Mouse (Mus musculus): Measurements from ENCODE around the gene Fryl.

Gene Fryl

DNA sequence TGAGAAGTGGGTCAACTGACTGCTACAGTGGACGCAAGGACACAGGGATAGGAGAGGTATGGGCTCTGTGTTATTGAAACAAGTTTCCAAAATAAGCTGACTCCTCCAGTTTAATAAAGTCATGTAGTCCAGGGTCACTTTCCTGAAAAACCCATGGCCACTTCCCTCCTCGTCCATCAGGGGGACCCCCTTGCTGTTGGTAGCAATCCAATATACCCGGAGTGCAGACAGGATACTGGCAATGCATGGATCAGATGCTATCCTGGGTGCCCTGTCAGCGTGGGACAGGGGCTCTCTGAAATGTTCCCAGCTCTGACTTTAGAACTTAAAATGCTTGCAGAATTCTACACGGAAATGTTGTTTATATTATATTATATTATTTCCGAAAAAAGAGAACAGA is 34.0 kb downstream of the Fryl start:
- no peak for DNase-seq (ENCODE audit: low read depth, low spot score)

- no peak for DNase-seq (ENCODE audit: low read depth, low spot score)
Observed at GRCm38 (mm10) chr5:73221826-73222225, 34.6 kb downstream of the Fryl start.

GRCm38 (mm10) chr5:73219716-73220115 is 36.7 kb downstream of the Fryl start:
- no peak for DNase-seq (ENCODE audit: low read depth, low spot score)

GRCm38 (mm10) chr5:73218065-73218464 is 38.4 kb downstream of the Fryl start:
- no peak for DNase-seq (ENCODE audit: low read depth, low spot score)

DNA sequence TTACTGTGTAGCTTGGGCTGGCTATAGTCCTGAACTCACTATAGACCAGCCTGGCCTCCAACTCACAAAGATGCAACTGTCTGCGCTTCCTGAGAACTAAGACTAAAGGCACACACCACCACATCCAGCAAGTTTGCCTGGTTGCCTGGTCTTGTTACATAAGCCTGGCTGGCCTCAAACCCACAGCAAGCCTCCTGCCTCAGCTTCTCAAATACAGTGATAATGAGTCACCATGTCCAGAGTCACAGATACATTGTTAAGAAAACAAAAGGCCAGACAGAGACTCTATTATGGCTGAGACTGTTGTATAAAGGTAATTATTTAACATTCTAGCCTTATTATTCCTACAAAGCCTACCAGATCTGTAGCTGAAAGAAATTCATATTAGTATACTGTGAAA is 39.3 kb downstream of the Fryl start:
- DNase-seq (ENCODE audit: low read depth, low spot score): no peak

- no peak for DNase-seq (ENCODE audit: low read depth, low spot score)
Observed at GRCm38 (mm10) chr5:73216014-73216413, 40.4 kb downstream of the Fryl start.

DNA sequence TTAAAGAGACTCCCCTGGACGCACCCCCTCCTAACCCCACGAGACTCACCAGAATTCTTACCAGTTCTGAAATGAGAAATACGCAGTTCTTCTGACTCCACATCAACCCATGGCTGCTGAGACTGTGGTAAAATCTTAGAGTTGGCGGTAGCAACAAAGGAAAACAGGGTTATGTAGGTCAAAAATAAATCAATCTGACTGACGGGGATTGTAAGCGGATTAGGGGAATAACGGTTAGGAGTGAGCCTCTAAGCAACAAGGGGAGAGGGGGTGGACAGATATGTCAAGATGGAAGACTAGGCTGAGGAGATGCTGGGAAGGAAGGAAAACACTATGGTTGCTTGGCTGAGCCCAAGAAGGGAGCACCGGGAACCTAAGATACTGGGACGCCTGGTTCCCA is 44.0 kb downstream of the Fryl start:
- DNase-seq (ENCODE audit: low read depth, low spot score): no peak

DNA sequence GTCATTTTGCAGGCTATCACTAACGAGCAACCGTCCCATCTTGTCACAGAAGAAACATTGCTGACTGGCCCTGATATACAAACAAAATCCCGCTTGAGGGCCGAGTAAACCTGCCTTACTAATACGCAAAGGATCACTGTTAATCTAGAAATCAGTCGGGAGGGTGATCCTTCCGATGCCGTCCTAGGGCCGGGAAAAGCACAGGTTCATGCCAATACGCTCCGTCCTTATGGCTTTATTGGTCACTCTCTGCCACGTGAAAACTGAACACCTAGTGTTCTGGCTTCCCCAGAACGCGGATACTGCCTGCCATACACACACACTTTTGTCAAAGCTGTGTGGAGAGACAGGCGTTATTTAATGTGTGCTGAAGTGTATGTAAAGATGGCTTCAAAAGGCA is 44.5 kb downstream of the Fryl start:
- no peak for DNase-seq (ENCODE audit: low read depth, low spot score)

DNA sequence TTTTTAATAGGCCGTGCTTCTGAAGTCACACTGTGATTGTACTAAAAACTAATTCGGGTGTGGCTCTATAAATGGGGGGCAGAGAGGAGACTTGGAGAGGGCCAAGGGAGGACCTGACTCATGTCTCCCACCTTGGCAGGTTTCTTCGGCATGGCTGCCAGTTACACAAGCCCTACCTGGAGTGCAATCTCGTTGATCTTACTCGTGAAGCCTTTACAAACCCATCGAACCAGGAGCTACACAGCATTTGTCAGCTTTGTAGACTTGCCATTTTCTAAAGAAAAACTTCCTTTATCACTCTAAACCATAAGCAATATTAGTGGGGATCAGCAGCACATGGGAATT is 45.5 kb downstream of the Fryl start:
- DNase-seq (ENCODE audit: low read depth, low spot score): no peak

DNA sequence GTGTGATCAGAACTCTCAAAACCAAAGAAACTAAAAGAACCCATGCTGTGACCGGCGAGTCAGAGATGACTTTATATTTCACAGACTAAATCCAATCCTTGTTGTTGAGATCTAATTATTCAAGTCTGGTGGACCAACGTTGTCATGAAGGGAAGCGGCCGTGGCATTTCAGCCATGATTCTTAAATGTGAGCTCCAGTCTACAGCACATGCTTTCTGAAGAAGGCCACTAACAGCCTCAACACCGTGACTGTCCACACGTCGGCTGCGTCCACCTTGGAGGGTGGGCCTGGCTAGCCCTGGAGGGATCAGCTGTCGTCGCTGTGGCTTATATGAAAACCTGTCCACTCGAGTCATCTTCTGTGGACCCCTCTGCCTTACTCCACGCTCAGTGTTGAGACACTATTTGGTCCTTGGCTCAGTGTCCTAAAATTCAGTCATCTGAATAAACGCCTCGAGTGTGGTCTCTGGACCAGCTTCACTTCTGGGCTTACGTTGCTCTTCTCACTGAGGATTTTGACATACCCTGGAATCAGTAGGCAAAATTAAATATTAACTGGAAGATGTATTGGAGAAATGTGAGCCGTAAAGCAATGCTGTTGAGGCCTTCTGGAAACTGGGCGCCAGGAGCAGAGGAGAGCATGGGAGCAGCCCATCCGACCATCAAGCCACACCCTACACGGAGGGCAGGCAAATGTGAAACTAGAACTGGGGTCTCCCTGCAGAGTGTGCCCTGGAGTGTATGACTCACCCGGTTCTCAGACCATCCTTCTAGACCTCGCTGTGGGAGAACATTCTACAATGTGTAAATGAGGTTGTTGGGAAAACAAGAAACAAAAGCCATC is 46.1 kb downstream of the Fryl start:
- no peak for DNase-seq (ENCODE audit: low read depth, low spot score)

- DNase-seq (ENCODE audit: low read depth, low spot score): peak; percentile 56
Observed at GRCm38 (mm10) chr5:73209201-73210096, 47.0 kb downstream of the Fryl start.

- DNase-seq (ENCODE audit: low read depth, low spot score): no peak
Observed at GRCm38 (mm10) chr5:73208645-73209044, 47.8 kb downstream of the Fryl start.

GRCm38 (mm10) chr5:73206722-73207121 is 49.7 kb downstream of the Fryl start:
- DNase-seq (ENCODE audit: low read depth, low spot score): no peak

GRCm38 (mm10) chr5:73205996-73206629 is 50.3 kb downstream of the Fryl start:
- DNase-seq (ENCODE audit: low read depth, low spot score): peak; percentile 73

GRCm38 (mm10) chr5:73205050-73205449 is 51.4 kb downstream of the Fryl start:
- DNase-seq (ENCODE audit: low read depth, low spot score): no peak

DNA sequence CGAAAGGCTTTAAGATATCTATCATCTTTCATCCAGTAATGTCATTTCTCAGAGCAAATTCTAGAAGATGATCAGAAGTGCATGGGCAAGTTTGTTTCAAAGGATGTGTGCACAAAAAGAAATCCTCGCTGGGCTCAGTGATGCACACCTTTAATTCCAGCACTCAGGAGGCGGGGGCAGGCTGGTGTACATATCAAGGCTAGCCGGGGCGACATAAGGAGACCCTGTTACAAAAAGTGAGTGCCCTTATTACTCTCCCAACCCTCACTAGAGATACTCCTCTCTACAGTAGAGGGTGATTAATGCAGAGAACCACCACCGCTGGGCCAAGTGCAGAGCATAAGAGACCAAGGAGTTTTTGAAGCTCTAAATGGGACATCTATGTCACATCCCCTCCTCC is 53.9 kb downstream of the Fryl start:
- DNase-seq (ENCODE audit: low read depth, low spot score): no peak

DNA sequence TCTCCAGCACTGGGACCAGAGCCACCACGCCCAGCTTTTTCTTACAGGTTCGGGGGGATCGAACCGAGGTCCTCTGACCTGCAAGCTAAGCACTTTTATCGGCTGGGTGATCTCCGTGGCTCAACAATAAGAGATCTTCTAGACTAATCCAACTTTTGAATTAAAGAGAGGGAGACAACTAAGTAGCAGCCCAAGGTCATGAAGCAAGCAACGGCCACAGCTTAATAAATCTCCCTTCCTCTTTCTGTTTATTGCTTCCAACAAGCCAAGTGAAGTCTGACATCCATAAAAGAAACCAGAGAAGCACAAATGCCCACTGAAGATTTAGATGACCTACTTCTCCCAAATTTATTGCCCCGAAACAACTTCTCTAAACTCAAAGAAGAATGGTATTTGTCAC is 54.3 kb downstream of the Fryl start:
- no peak for DNase-seq (ENCODE audit: low read depth, low spot score)

GRCm38 (mm10) chr5:73200387-73201384 is 55.7 kb downstream of the Fryl start:
- no peak for DNase-seq (ENCODE audit: low read depth, low spot score)

GRCm38 (mm10) chr5:73199586-73199985 is 56.8 kb downstream of the Fryl start:
- DNase-seq (ENCODE audit: low read depth, low spot score): no peak

DNA sequence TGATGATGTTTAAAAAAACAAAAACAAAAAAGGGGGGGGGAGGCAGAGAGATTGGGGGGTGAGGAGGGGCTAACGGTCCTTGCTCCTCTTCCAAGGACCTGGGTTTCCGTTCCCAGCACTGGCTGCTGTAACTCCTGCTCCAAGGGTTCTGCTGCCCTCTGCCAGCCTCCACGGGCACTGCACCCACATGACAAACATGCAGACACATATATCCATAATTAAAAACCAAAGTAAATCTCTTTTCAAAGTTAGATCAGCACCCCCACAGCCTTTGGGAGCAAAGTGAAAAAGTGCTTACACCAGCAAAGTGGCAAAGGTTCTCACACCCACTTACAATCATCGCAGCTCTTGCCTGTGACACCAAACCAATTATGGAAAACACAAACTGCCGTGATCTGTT is 57.7 kb downstream of the Fryl start:
- DNase-seq (ENCODE audit: low read depth, low spot score): no peak

DNA sequence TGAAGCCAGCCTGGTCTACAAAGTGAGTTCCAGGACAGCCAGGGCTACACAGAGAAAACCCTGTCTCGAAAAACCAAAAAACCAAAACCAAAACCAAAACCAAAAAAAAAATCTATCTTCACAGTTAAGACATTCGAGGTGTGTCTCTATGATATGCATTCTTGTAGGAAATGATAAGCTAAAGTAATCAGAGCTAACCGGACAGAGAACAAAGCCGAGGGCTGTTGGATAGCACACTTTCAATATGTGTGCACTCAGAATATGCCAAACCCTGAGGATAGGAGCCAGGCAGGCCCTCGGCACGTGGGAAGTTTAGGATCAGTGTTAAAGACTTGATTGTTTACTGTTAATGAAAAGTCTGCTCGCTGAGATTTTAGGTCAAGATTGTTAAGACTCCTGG is 58.6 kb downstream of the Fryl start:
- DNase-seq (ENCODE audit: low read depth, low spot score): no peak
